In the genomic region with DNA sequence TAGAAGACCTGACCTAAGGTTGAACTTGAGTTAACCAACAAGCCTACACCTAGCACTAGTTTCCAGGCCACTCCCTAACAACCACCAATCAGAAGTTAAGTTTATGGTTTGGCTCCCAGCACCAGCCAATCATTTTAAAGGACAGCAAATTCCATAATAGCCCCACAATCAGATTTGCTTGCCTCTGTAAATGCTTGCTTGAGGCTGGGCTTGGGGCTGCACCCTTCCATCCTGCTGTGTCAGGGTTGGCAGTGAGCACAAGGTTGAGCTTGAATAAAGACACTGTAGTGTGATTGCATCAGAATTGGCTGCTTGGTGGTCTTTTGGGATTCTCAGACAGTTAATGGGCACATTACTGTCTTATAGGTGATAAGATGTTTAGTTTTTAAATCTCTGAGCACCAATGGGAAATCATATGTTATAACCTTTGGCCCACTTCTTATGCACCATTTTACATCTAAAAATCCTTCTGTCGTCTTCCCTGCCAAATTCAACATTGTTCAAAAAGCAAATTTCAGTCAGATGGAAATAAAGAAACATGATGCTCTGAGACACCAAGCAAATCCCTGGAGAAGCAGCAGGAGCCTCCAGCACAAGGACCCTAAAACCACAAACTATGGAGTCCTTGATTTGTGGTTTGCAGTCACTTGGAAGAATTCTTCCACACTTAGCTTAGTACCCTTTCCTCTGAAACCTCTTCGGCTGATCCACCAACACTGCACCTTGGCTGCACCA, we compare ENCODE assay signal across 15 mouse cellular contexts.
"Had no signal": no experiment of that assay in that cellular context is flagged by ENCODE, and none has a peak within 500 bp of the region (broad histone marks: within the 10 kb centered on the region; RNA-seq: fewer than 3 reads in every experiment).

No protein-coding gene starts in this region.

- H3K4me3 ChIP-seq: limb, embryonic 15.5 days; liver, embryonic 12.5 days; midbrain, embryonic 10.5 days; midbrain, embryonic 15.5 days had no signal

- H3K4me1 ChIP-seq: limb, embryonic 15.5 days; midbrain, embryonic 10.5 days; midbrain, embryonic 15.5 days had no signal

- DNase-seq: kidney, adult 9 months; kidney, postnatal 36 days; layer of hippocampus, adult 9-11 months; layer of hippocampus, postnatal 36 days; lung, embryonic 14.5 days; lung, postnatal 10 days; lung, postnatal 4 days; right cerebral cortex, postnatal 4 days; spleen, adult 18-20 months; thymus, postnatal 36 days had no signal

- H3K27ac ChIP-seq: kidney, postnatal 0 days; limb, embryonic 15.5 days; liver, embryonic 12.5 days; midbrain, embryonic 10.5 days; midbrain, embryonic 15.5 days had no signal
